Mouse (Mus musculus): ENCODE measurements around the gene Fntb. TPM values are rescaled to one million over a fixed set of nuclear protein-coding genes. Genes with fewer than 3 reads are reported as not detected.

Fntb gene
- polyA plus RNA-seq, 1 experiment from 2014 or later = 24.4 TPM

GRCm38 (mm10) chr12:76822002-76822650, 56.7 kb downstream of the Fntb start:
- ATAC-seq (replicated peaks; ENCODE audit: low FRiP score, low read depth) (peak; percentile 55), DNase-seq (ENCODE audit: low spot score) (peak; percentile 42)
- WGBS = under 1% methylated on average over 53 of the region's 66 CpGs
- H3K4me2 ChIP-seq (ENCODE audit: low read length) = peak overlapping the region; percentile 93
- no peaks in the 10 kb centered on the region for H3K36me3 ChIP-seq (ENCODE audit: insufficient read depth, low read length)
- H3K9me3 ChIP-seq (replicated peaks; ENCODE audit: low read length) = no peaks in the 10 kb centered on the region
- peak overlapping the region; percentile 67 for H3K9ac ChIP-seq (ENCODE audit: low read depth, low read length)
- peak overlapping the region; percentile 63 for H3K4me3 ChIP-seq (replicated peaks; ENCODE audit: low read depth, low read length)
- TF ChIP-seq CTCF (IDR thresholded peaks at IDR 0.05; ENCODE audit: low read depth) = no peak
- H3K4me1 ChIP-seq (replicated peaks; ENCODE audit: insufficient read depth, low read length) = no peaks in the 10 kb centered on the region; the same call in 1 of the 2 replicates
- H3K27ac ChIP-seq = no peak overlapping the region
- peaks cover 3% of the 10 kb centered on the region; the same call in 1 of the 2 replicates for H3K27me3 ChIP-seq (ENCODE audit: insufficient read depth, low read length)

GRCm38 (mm10) chr12:76822651-76823041, 57.3 kb downstream of the Fntb start, which contains the start of gene Rab15:
Gene Rab15 (minus strand): TSS chr12:76822908.
- no peak within 1 kb of the TSS for H3K27ac ChIP-seq
- no peaks in the 10 kb centered on the region for H3K36me3 ChIP-seq (ENCODE audit: insufficient read depth, low read length)
- H3K4me3 ChIP-seq (replicated peaks; ENCODE audit: low read depth, low read length) = peak within 1 kb of the TSS; percentile 63
- no peak for TF ChIP-seq CTCF (IDR thresholded peaks at IDR 0.05; ENCODE audit: low read depth)
- WGBS = 2% methylated on average over 16 of the region's 17 CpGs
- peaks cover 3% of the 10 kb centered on the region; the same call in 1 of the 2 replicates for H3K27me3 ChIP-seq (ENCODE audit: insufficient read depth, low read length)
- no peak for DNase-seq (ENCODE audit: low spot score)
- H3K4me2 ChIP-seq (ENCODE audit: low read length) = peak within 1 kb of the TSS; percentile 93
- H3K4me1 ChIP-seq (replicated peaks; ENCODE audit: insufficient read depth, low read length) = no peaks in the 10 kb centered on the region; the same call in 1 of the 2 replicates
- peak; percentile 11; the same call in 1 of the 2 replicates for ATAC-seq (replicated peaks; ENCODE audit: low FRiP score, low read depth)
- H3K9me3 ChIP-seq (replicated peaks; ENCODE audit: low read length) = no peaks in the 10 kb centered on the region
- peak within 1 kb of the TSS; percentile 67 for H3K9ac ChIP-seq (ENCODE audit: low read depth, low read length)

GRCm38 (mm10) chr12:76825283-76825682, 59.9 kb downstream of the Fntb start:
- no peak for ATAC-seq (replicated peaks; ENCODE audit: low FRiP score, low read depth)
- H3K36me3 ChIP-seq (ENCODE audit: insufficient read depth, low read length) = no peaks in the 10 kb centered on the region
- H3K4me2 ChIP-seq (ENCODE audit: low read length) = no peak overlapping the region
- H3K4me3 ChIP-seq (replicated peaks; ENCODE audit: low read depth, low read length) = no peak overlapping the region
- 74% methylated on average over 4 of the region's 4 CpGs for WGBS
- no peaks in the 10 kb centered on the region for H3K9me3 ChIP-seq (replicated peaks; ENCODE audit: low read length)
- peaks cover 3% of the 10 kb centered on the region; the same call in 1 of the 2 replicates for H3K27me3 ChIP-seq (ENCODE audit: insufficient read depth, low read length)
- no peak for TF ChIP-seq CTCF (IDR thresholded peaks at IDR 0.05; ENCODE audit: low read depth)
- no peak for DNase-seq (ENCODE audit: low spot score)
- H3K27ac ChIP-seq = no peak overlapping the region
- no peaks in the 10 kb centered on the region; the same call in 1 of the 2 replicates for H3K4me1 ChIP-seq (replicated peaks; ENCODE audit: insufficient read depth, low read length)
- H3K9ac ChIP-seq (ENCODE audit: low read depth, low read length) = no peak overlapping the region

- 5% methylated on average over 3 of the region's 3 CpGs for WGBS
- TF ChIP-seq CTCF (IDR thresholded peaks at IDR 0.05; ENCODE audit: low read depth) = peak; percentile 90
- no peak for ATAC-seq (replicated peaks; ENCODE audit: low FRiP score, low read depth)
Observed at GRCm38 (mm10) chr12:76832704-76833103, 67.3 kb downstream of the Fntb start.

GRCm38 (mm10) chr12:76837101-76837843, 71.9 kb downstream of the Fntb start:
- H3K27ac ChIP-seq = peak overlapping the region; percentile 3; the same call in 1 of the 2 replicates
- 0 out of 2 replicates have a peak, but pooled peaks cover 5% of the 10 kb centered on the region for H3K4me1 ChIP-seq (replicated peaks; ENCODE audit: insufficient read depth, low read length)
- under 1% methylated on average over 43 of the region's 43 CpGs for WGBS
- H3K36me3 ChIP-seq (ENCODE audit: insufficient read depth, low read length) = no peaks in the 10 kb centered on the region
- peak; percentile 90 for TF ChIP-seq CTCF (IDR thresholded peaks at IDR 0.05; ENCODE audit: low read depth)
- peak overlapping the region; percentile 52 for H3K4me3 ChIP-seq (replicated peaks; ENCODE audit: low read depth, low read length)
- H3K9me3 ChIP-seq (replicated peaks; ENCODE audit: low read length) = no peaks in the 10 kb centered on the region
- peak overlapping the region; percentile 55 for H3K9ac ChIP-seq (ENCODE audit: low read depth, low read length)
- H3K4me2 ChIP-seq (ENCODE audit: low read length) = peak overlapping the region; percentile 59
- DNase-seq (ENCODE audit: low spot score) (peak; percentile 97), ATAC-seq (replicated peaks; ENCODE audit: low FRiP score, low read depth) (peak; percentile 99)
- H3K27me3 ChIP-seq (ENCODE audit: insufficient read depth, low read length) = no peaks in the 10 kb centered on the region

More at GRCm38 (mm10) chr12:76832704-76833103, 67.3 kb downstream of the Fntb start:
- DNase-seq (ENCODE audit: low spot score) = peak; percentile 83
- Histone ChIP-seq H3K4me3 (replicated peaks; ENCODE audit: low read depth, low read length) (no peak overlapping the region), H3K36me3 (ENCODE audit: insufficient read depth, low read length) (no peaks in the 10 kb centered on the region), H3K27ac (no peak overlapping the region), H3K27me3 (ENCODE audit: insufficient read depth, low read length) (no peaks in the 10 kb centered on the region), H3K9me3 (replicated peaks; ENCODE audit: low read length) (no peaks in the 10 kb centered on the region), H3K4me2 (ENCODE audit: low read length) (no peak overlapping the region), H3K4me1 (replicated peaks; ENCODE audit: insufficient read depth, low read length) (no peaks in the 10 kb centered on the region), H3K9ac (ENCODE audit: low read depth, low read length) (no peak overlapping the region)

Data from kidney, postnatal 0 days (tissue).